Mouse (Mus musculus) midbrain, postnatal 0 days (tissue): ENCODE measurements at regions not wholly inside any gene's neighbourhood (a gene's known extent, or its start where the extent isn't known, plus 50 kb on each side); places are given as distances from the start of the nearest gene placed in this dataset.
A peak's percentile ranks its signal among the peaks of the same experiment; 100 is the strongest.

ENCODE experiments used
- ATAC-seq: fragments of 200-750 bp; cut with Nextera tagmentation; 2 replicates; pipeline ENCODE4 v1.8.0; 2017; ENCODE audit warnings: moderate number of reproducible peaks, mild to moderate bottlenecking, moderate TSS enrichment, moderate library complexity; ENCODE audit not compliant: low FRiP score
- DNase-seq: peaks from one replicate; pipeline ENCODE4 v3.0.0-alpha.2; 2015; ENCODE audit warnings: low spot score
- H3K27ac ChIP-seq: fragments of 300-500 bp; sonication (generic); 2 replicates; pipeline ENCODE4 v1.5.1; 2014; ENCODE audit warnings: low read depth, mild to moderate bottlenecking, low read length, mixed read lengths
- H3K27me3 ChIP-seq: fragments of 300-500 bp; sonication (generic); 2 replicates; pipeline ENCODE4 v1.6.1; 2014; ENCODE audit warnings: low read length, control low read depth, mixed read lengths; ENCODE audit not compliant: insufficient read depth
- H3K36me3 ChIP-seq: fragments of 300-500 bp; sonication (generic); 2 replicates; pipeline ENCODE4 v1.6.1; 2014; ENCODE audit warnings: low read length, control low read depth, mixed read lengths; ENCODE audit not compliant: insufficient read depth
- H3K4me1 ChIP-seq: fragments of 300-500 bp; sonication (generic); 2 replicates; pipeline ENCODE4 v1.6.1; 2014; ENCODE audit warnings: mild to moderate bottlenecking, control low read depth, antibody characterized with exemption, low read length, mixed read lengths; ENCODE audit not compliant: insufficient read depth
- H3K4me2 ChIP-seq: fragments of 300-500 bp; sonication (generic); 2 replicates; pipeline ENCODE4 v1.6.1; 2014; ENCODE audit warnings: low read depth, mild to moderate bottlenecking, low read length, mixed read lengths; ENCODE audit not compliant: poor library complexity, severe bottlenecking
- H3K4me3 ChIP-seq: fragments of 300-500 bp; sonication (generic); 2 replicates; pipeline ENCODE4 v1.5.1; 2014; ENCODE audit warnings: low read depth, mild to moderate bottlenecking, low read length, moderate library complexity
- H3K9ac ChIP-seq: fragments of 300-500 bp; sonication (generic); replicated peaks from 2 replicates; pipeline ENCODE4 v1.6.1; 2014; ENCODE audit warnings: mild to moderate bottlenecking, low read length, moderate library complexity, mixed read lengths; ENCODE audit not compliant: poor library complexity, severe bottlenecking
- H3K9me3 ChIP-seq: fragments of 300-500 bp; sonication (generic); 2 replicates; pipeline ENCODE4 v1.6.1; 2016; ENCODE audit warnings: low read length, control low read depth
- CTCF ChIP-seq: IDR thresholded peaks from 2 replicates; pipeline ENCODE4 v1.5.1; 2016; ENCODE audit warnings: antibody characterized with exemption, mild to moderate bottlenecking
- WGBS: fragments of 180-500 bp; shearing (Covaris S2); extraction: QIAGEN DNeasy Blood & Tissue Kit; methylation state at CpG from one replicate; pipeline ENCODE4 v1.1.7; 2014; 5-methylcytosine and 5-hydroxymethylcytosine counted together

DNA sequence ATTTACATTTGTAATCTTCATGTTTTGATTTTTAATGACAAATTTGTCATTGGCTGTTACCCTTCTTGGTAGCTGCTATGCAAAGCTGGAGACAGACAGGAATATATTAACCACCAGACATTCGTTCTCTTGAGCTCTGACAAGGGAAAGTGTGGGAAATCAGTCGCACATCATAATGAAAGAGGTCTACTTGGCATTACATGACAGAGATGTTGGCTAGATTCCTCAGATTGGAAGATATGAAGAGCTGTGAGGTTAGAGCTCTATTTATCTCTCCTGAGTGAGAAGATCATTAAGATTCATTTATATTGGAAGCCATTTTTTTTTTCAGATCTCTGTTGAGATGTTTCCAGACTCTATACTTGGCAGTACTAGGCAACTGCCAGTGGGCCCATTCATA is 118.6 kb upstream of the Iqcj start:
- Histone ChIP-seq H3K4me2 (no peak overlapping the region), H3K4me3 (no peak overlapping the region), H3K36me3 (no peaks in the 10 kb centered on the region), H3K27me3 (no peaks in the 10 kb centered on the region), H3K9ac (no peak overlapping the region), H3K27ac (no peak overlapping the region), H3K4me1 (no peaks in the 10 kb centered on the region), H3K9me3 (no peaks in the 10 kb centered on the region)
- TF ChIP-seq CTCF: no peak
- ATAC-seq: no peak
- 72% methylated on average over 2 of the region's 2 CpGs for WGBS
- DNase-seq: no peak

DNA sequence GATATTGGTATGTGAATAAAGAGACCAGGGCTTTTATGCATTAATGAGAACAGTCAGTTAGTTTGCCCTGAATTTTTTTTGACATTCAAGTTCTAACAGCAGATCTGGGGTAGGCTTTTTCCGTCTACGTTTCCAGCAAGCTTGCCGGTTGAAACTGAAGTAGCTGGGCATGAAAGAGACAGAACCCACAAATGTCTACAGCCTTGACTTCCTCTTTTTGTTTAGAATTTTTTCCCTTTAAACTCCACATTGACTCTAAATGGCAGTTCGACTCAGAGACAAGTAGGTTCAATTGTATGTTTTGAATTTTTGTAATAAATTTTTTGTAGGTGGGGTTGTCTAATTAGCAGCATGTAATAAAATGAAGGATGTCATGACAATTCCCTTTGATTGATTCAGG is 109.8 kb upstream of the Iqcj start:
- no peak overlapping the region for H3K4me3 ChIP-seq
- no peak overlapping the region for H3K4me2 ChIP-seq
- no peaks in the 10 kb centered on the region for H3K36me3 ChIP-seq
- ATAC-seq (no peak), DNase-seq (no peak)
- H3K9ac ChIP-seq: no peak overlapping the region
- WGBS: 75% methylated on average over 4 of the region's 4 CpGs
- H3K27me3 ChIP-seq: no peaks in the 10 kb centered on the region
- no peak for TF ChIP-seq CTCF
- H3K4me1 ChIP-seq: no peaks in the 10 kb centered on the region
- no peak overlapping the region for H3K27ac ChIP-seq
- no peaks in the 10 kb centered on the region for H3K9me3 ChIP-seq

DNA sequence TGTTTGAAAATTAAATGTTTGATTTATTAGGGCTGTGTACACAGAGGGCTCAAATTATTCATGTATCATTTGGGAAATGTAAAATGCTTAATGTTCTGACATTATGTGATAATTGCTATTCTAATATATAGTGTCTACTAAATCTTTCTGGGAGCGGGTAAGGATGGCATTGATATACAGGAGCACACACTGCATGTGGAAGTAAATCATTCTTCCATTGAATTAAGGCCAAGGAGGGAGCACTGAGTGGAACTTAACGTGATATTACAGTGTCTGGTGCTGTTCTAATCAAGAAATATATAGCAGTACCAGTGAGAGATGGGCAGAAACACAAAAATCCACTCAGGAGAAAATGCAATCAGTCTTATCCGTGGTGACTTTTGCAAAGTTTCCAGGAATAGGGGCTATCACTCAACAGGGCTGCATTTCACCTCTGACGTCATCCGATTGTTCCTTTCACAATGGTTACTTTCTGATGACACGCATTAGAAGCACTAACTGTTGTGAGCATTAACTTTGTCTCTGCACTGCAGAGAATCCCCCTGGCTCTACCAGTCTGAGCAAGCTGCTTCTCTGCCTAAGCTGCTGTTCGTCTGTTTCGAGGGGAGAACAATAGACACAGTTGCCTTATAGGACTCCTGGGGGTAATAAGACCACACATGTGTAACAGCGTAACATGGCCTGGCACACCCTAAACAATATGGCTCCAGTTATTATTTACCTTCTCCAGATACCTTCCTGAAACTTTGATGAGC is 85.0 kb upstream of the Iqcj start:
- Histone ChIP-seq H3K4me2 (no peak overlapping the region), H3K9me3 (no peaks in the 10 kb centered on the region), H3K4me1 (no peaks in the 10 kb centered on the region), H3K27me3 (no peaks in the 10 kb centered on the region), H3K27ac (no peak overlapping the region), H3K9ac (no peak overlapping the region), H3K4me3 (no peak overlapping the region), H3K36me3 (no peaks in the 10 kb centered on the region)
- DNase-seq (no peak), ATAC-seq (no peak)
- no peak for TF ChIP-seq CTCF
- 63% methylated on average over 9 of the region's 9 CpGs for WGBS

DNA sequence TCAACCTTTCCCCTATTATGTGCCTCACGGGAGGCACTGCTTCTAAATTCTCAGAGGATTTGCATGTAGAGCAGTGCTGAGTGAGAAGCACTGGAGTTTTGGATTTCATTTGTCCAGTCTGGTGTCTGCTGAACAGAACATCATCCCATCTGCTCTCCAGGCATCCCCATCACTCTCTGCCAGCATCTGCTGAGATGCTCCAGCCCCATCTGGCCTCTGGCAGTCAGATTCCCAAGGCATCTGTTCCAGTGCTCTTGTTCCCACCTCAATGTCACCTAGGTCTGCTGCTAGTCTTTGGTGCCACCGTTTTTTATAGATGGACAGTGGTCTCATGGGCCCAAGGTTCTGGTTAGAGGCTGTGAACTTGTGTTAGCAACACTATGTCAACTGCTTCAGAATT is 63.9 kb upstream of the Iqcj start:
- no peak overlapping the region for H3K9ac ChIP-seq
- WGBS: 75% methylated on average over 2 of the region's 2 CpGs
- peak; percentile 44 for DNase-seq

DNA sequence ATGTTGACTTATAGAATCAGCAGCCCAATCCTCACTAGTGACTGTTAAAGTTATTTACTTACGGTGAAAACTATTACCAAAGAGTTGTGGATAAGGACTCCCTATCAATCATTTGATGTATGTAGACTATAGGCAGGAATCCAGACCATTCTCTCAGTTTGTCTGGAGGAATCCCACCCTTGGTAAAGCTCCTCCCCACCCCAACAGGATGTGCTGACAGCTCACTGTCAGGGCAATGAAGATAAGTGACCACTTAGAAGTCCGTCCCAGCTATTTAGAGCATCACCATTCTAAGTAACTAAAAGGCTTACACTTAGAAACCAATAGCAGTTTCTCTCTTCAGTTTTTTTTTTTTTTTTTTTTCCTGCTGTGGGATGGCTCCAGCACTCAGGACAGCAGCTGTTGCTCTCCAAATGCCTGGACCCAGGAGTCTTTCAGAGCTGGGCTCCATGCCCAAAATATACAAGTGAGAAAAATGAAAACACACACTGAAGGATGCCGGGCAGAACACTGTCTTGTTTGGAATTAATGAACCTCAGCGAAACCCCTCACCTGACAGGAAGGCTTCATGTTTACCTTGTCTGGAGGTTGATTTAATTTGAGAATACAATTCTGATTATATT is 58.9 kb upstream of the Iqcj start:
- no peak for TF ChIP-seq CTCF
- Histone ChIP-seq H3K36me3 (no peaks in the 10 kb centered on the region), H3K9me3 (no peaks in the 10 kb centered on the region), H3K27ac (no peak overlapping the region), H3K9ac (no peak overlapping the region), H3K27me3 (no peaks in the 10 kb centered on the region), H3K4me1 (no peaks in the 10 kb centered on the region), H3K4me3 (no peak overlapping the region), H3K4me2 (no peak overlapping the region)
- no peak for ATAC-seq
- WGBS: 76% methylated on average over 4 of the region's 4 CpGs
- DNase-seq: peak; percentile 72

More for the DNA sequence above, 63.9 kb upstream of the Iqcj start:
- no peaks in the 10 kb centered on the region for H3K27me3 ChIP-seq
- TF ChIP-seq CTCF: no peak
- H3K9me3 ChIP-seq: no peaks in the 10 kb centered on the region
- no peak overlapping the region for H3K4me2 ChIP-seq
- ATAC-seq: no peak
- no peaks in the 10 kb centered on the region for H3K4me1 ChIP-seq
- H3K36me3 ChIP-seq: no peaks in the 10 kb centered on the region
- no peak overlapping the region for H3K27ac ChIP-seq
- no peak overlapping the region for H3K4me3 ChIP-seq
